Mouse (Mus musculus) right cerebral cortex, adult 2 months (tissue): ENCODE measurements at regions not wholly inside any gene's neighbourhood (a gene's known extent, or its start where the extent isn't known, plus 50 kb on each side); places are given as distances from the start of the nearest gene placed in this dataset.

ENCODE experiments used
- DNase-seq, 2 experiments: peaks; one replicate each; pipeline ENCODE4 v3.0.0; 2021 to 2022; ENCODE audit warnings: low spot score in 2 of 2

- DNase-seq = no peak
These were observed 1002.8 kb upstream of the Adgrl2 start for GRCm38 (mm10) chr3:149993199-149993598.

DNA sequence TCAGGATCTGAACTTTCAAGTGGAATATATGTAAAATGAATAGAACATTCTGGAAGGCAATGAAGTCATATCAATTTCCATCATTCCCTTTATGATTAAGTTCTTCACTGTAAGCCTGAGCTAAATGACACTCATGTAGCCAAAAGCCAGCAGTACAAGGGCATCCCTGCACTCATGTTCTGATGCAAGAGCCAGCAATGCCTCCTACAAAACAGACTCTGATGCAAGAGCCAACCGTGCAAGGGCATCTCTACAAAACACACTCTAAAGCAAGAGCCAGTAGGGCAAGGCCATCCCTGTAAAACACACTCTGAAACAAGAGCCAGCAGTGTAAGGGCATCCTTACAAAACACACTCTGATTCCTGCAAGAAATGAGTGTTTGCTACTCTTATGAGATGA lies 997.4 kb upstream of the Adgrl2 start:
- no peak for DNase-seq

GRCm38 (mm10) chr3:149956993-149957392 lies 966.6 kb upstream of the Adgrl2 start:
- DNase-seq = no peak

DNA sequence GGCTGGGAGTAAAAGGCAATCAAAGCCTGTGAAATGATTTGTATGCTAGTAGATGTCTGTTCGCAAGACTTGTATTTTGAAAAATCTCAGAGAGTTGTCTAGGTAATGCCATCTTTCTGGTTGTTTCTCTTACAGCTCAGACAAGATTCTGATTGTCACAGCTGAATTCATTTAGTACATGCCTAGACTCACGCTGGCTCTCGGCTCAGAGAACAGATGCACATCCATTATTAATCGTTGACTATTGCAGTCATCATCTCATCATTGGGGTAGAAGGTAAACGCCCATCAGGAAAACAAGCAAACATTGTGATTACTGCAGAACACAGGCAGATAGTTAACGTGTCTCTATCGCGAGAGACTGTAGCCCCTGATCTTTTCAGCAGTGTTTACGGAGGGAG lies 945.8 kb upstream of the Adgrl2 start:
- no peak for DNase-seq

DNA sequence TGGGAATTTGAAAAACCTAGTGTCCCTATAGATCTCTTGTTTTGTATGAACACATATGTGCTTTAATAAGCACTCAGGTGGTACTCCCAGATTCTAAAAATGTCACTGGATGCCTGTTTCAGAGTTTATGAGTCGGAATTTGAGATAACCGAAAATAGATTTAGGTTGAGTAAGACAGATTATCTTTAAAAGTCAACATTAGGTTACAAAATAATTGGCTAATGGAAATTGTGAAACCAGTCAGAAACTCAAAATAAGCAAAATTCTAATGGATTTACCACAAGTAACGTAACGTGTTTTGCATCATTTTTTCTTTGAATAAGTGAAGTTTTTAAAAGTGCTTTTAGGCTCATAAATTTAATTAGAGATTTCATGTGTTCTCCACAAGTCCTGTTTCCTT lies 944.5 kb upstream of the Adgrl2 start:
- DNase-seq = no peak

GRCm38 (mm10) chr3:149928456-149929360 lies 938.4 kb upstream of the Adgrl2 start:
- DNase-seq = no peak

DNA sequence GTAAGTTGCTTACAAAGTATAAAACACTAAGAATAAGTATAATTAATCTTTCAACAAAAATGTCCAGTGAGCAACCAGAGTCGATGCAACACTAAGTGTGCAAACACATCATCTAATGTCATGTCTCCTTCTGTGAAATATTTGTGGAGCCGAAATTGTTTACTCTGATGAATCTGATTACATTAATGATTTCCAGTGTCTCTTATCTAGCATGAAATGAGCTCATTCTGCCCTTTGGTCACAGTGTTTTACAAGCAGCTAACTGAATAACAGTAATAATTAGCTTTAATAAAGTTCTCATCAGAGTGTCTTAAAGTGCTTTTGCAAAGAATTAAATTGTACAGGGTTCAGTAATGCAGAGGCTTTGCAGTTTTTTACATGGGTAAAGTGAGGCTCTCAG lies 929.9 kb upstream of the Adgrl2 start:
- DNase-seq = no peak

DNA sequence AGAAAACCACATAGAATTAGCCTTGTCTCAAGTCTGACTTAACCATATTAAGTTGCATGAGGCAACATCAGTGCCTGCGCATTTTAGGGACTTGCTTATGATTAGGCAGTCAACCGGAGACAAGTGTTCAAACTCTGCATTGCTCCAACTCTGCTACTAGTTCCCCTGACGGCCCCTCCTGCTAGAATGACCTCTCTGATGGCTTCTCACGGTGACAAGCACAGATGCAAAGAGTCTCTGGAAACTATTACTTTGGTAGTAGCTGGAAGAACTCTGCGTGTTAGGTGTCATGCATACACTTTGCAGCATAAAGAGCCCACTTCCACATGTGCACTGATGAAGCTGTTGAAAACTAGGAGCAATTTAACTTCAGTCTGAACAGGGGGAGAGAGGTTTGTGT lies 927.8 kb upstream of the Adgrl2 start:
- no peak for DNase-seq

DNA sequence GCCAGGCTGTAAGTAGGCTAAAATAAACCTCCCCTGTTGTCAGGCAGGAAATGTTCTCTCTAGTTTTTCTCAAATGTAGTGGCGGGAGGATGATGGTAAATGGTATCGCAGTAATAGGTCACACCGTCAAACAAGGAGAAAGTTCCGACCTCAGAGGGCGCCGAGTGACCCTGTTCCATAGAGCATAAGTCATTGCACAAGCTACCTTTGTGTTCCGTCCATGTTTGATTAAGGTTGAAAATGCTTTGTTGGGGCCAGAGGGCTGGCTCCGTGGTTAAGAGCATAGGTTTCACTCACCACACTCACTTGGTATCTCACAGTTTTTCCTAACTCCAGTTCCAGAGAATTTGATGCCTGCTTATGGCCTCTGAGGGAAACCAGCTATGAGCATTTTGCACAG lies 920.4 kb upstream of the Adgrl2 start:
- no peak for DNase-seq

DNA sequence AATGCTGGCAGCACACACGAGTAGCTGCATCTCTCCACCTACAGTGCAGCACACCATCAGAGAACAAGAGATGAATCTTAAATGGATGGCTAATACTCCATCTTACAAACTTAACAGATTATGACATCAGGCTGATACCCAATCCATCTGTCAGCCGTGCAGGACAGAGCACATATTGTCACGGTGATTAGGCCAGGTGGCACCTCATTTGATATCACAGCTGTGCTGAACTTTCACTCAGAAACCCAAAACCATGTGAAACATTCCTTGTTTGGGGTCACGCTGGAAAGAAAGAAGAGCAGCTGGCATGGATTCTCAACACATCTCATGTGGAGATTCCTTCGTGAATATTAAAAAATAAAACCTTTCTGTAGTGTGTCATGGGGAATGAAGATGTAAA lies 911.4 kb upstream of the Adgrl2 start:
- no peak for DNase-seq

DNA sequence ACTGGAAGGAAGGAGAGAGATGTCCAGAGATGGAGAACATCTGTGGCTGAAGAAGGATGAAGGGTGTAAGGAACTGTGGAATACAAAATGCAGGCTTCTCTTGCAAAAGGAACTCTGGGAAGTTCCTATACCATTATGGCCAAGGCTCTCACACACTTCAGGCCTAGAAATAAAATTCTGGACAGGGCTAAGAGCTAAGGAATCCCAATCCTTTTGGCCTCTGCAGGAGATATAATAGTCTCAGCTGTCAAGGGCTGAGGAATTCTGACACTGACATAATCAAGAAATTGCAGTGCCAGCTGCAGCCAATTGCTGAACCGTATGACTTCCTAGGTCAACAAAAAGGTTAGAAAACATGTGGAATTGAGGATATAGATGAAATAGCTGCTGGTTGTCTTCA lies 886.2 kb upstream of the Adgrl2 start:
- no peak for DNase-seq

GRCm38 (mm10) chr3:149865945-149866344 lies 875.6 kb upstream of the Adgrl2 start:
- DNase-seq = no peak

- no peak for DNase-seq
These were observed 856.7 kb upstream of the Adgrl2 start for GRCm38 (mm10) chr3:149846941-149847539.

DNA sequence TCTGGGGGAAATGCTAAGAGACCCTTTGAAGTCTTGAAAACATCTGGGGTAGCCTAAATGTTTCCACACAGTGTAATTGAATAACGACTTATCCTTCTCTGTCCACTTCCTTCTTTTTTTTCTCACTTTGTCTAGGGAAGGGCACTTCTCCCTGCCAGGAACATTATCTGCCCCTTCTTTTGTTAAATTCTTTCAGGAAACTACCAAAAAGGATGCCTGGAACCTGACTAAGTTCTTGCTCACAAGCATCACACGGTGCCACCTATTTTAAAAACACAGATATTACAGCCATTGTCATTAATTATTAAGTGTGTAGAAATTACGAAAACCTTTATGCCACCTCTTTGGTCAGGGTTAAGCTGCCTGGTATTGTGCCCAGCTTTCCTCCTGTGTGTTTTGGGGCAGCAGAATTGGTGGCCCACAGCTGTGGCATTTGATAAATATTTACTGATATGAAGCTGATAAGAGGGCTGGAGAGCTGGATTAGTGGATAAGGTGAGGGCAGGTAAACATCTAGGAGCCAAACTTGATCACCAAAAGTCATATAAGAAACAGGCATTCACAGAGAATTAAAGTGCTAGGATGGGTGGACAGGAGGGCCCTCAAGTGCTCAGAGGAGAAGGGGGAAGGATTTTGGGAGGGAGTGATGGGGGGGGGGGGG lies 855.6 kb upstream of the Adgrl2 start:
- no peak for DNase-seq

DNA sequence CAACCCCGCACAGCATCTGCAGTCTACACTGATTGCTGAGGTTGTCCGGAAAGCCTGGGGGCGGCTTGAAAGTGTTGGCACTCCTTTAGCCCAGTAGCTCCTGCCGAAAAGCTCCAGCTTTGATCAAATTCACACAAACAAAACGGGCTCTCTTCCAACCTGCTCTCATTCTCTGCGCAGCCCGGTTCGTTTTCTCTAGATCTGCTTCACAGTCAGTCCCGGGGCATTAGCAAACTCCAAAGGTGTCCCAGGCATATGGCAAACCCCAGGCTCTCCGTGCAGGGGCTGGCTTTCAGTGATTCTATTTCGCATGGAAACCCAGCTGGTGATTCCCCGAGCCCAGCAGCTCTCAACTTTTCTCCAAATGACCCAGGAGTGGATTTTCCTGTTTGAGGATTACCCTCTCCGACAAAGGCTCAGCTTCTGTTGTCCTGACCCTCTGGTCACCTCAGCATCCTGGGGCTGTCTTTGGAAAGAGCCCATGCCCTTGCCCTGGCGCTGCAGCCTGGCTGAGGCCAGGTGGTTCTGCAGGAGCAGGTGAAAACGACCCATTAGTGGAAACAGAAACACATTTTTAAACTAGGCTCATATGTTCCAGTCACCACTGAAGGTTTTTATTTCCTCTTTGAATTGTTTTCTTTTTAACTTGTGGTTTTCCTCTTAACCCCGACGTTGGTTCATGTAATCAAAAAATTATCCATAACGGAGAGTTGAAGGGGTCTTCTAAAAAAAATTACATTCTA lies 854.9 kb upstream of the Adgrl2 start:
- DNase-seq = peak; percentile 23 to 41

- no peak for DNase-seq
These were observed 847.6 kb upstream of the Adgrl2 start for GRCm38 (mm10) chr3:149837921-149838320.

DNA sequence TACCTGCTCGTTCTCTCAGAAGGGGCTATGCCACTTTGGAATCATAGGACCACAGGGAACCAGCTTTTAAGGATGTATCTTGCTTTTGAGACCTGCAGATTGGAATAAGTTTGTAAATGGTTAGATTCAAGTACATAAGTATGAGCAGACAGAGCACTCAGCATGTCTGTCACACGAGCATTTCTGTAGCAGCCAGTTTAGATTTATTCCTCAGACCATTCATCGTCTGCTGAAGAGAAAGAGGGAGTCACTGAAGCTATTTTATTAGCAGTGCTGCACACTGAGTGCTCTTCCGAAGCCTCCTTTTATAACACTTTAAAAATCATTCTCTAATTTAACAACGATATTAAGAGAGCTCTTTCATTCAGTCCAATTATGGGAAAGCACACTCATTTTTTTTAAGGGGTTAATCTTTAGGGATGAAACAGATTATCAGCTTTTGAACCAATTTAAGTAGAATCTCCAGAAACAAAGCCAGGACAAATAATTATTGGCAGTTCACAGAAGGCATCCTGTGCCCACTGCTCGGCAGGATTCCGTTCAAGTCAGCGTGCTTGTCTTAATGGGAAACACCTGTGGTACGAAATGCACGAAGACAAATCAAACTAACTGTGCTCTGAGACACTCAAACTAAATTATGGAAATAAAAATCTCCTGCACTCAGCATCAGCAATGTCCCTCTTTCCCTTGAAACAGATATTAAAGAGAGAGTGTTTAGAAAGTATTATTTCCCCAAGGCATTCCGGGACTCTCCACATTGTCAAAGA lies 846.3 kb upstream of the Adgrl2 start:
- no peak for DNase-seq

DNA sequence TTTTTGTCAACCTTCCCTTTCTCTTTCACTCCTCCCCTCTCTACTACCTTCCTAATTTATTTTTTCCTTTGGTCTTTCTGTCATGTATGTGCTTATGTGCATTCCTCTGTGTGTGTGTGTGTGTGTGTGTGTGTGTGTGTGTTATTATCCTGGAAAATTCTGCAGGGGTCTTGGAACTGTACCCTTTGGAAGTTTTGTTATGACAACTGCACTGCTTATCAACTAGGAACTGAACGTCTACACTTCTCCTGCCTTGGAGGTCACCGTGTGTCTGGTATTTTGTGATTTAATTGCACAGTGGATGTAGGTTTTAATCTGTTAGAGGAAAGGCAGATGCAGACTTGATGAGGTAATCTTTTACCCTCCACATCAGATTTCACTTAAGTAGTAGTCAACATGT lies 836.8 kb upstream of the Adgrl2 start:
- DNase-seq = no peak

- no peak for DNase-seq
These were observed 836.4 kb upstream of the Adgrl2 start for GRCm38 (mm10) chr3:149826757-149827156.

- no peak for DNase-seq
These were observed 830.3 kb upstream of the Adgrl2 start for GRCm38 (mm10) chr3:149820670-149821069.

DNA sequence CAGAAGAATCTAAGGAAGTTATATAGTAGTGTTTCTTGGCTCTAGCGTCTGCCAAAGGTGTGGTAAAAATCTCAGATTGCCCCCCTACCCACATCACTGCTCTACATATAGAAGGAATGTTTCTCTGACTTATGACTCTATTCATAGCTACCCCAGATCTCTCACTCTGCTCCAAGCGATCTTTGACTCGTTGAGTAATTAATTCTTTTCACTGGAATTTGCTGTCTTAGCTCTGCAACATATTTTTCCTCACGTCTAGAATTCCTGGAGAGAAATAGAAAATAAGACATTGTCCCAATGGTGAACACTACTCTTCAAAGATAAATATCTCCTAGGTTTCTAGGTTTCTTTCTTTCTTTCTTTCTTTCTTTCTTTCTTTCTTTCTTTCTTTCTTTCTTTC lies 829.5 kb upstream of the Adgrl2 start:
- no peak for DNase-seq
